Mouse (Mus musculus): Measurements from ENCODE around the gene Mto1.

Gene Mto1

GRCm38 (mm10) chr9:78447973-78448873, at the start of gene Mto1, which contains the start of gene Gm17324:
Gene Mto1 (plus strand): TSS chr9:78448208.
Gene Gm17324 (minus strand): TSS chr9:78448786.
- peak; percentile 86 to 87 for DNase-seq (ENCODE audit: low spot score in 2 of 2)

GRCm38 (mm10) chr9:78400570-78400969, 47.4 kb upstream of the Mto1 start:
- no peak for DNase-seq (ENCODE audit: low spot score in 2 of 2)

GRCm38 (mm10) chr9:78401596-78401995, 46.4 kb upstream of the Mto1 start:
- no peak for DNase-seq (ENCODE audit: low spot score in 2 of 2)

GRCm38 (mm10) chr9:78427362-78427781, 20.6 kb upstream of the Mto1 start:
- DNase-seq (ENCODE audit: low spot score in 2 of 2) = no peak

GRCm38 (mm10) chr9:78428185-78428584, 19.8 kb upstream of the Mto1 start:
- DNase-seq (ENCODE audit: low spot score in 2 of 2) = no peak

- no peak for DNase-seq (ENCODE audit: low spot score in 2 of 2)
Observed at GRCm38 (mm10) chr9:78428870-78429432, 19.1 kb upstream of the Mto1 start.

GRCm38 (mm10) chr9:78429551-78429950, 18.5 kb upstream of the Mto1 start:
- no peak for DNase-seq (ENCODE audit: low spot score in 2 of 2)

- DNase-seq (ENCODE audit: low spot score in 2 of 2) = no peak
Observed at GRCm38 (mm10) chr9:78430486-78430885, 17.5 kb upstream of the Mto1 start.

GRCm38 (mm10) chr9:78432471-78432870, 15.5 kb upstream of the Mto1 start:
- no peak for DNase-seq (ENCODE audit: low spot score in 2 of 2)

GRCm38 (mm10) chr9:78439426-78439825, 8.6 kb upstream of the Mto1 start:
- DNase-seq (ENCODE audit: low spot score in 2 of 2) = no peak

- no peak for DNase-seq (ENCODE audit: low spot score in 2 of 2)
Observed at GRCm38 (mm10) chr9:78442237-78442578, 5.8 kb upstream of the Mto1 start.

GRCm38 (mm10) chr9:78442579-78443392, 5.2 kb upstream of the Mto1 start, which contains the start of gene Cgas:
Gene Cgas (minus strand): TSS chr9:78443237.
- DNase-seq (ENCODE audit: low spot score in 2 of 2) = peak; percentile 10 to 21

GRCm38 (mm10) chr9:78447606-78447972, 419 bp upstream of the Mto1 start:
- no peak for DNase-seq (ENCODE audit: low spot score in 2 of 2)

- DNase-seq (ENCODE audit: low spot score in 2 of 2) = no peak
Observed at GRCm38 (mm10) chr9:78450404-78450803, 2.4 kb downstream of the Mto1 start.

GRCm38 (mm10) chr9:78451382-78451781, 3.4 kb downstream of the Mto1 start:
- no peak for DNase-seq (ENCODE audit: low spot score in 2 of 2)

- DNase-seq (ENCODE audit: low spot score in 2 of 2) = no peak
Observed at GRCm38 (mm10) chr9:78457026-78457425, 9.0 kb downstream of the Mto1 start.

- DNase-seq (ENCODE audit: low spot score in 2 of 2) = no peak
Observed at GRCm38 (mm10) chr9:78463337-78463736, 15.3 kb downstream of the Mto1 start.

- no peak for DNase-seq (ENCODE audit: low spot score in 2 of 2)
Observed at GRCm38 (mm10) chr9:78465725-78466124, 17.7 kb downstream of the Mto1 start.

GRCm38 (mm10) chr9:78473588-78473987, 25.6 kb downstream of the Mto1 start:
- DNase-seq (ENCODE audit: low spot score in 2 of 2) = no peak

- no peak for DNase-seq (ENCODE audit: low spot score in 2 of 2)
Observed at GRCm38 (mm10) chr9:78474270-78474669, 26.3 kb downstream of the Mto1 start.

- DNase-seq (ENCODE audit: low spot score in 2 of 2) = no peak
Observed at GRCm38 (mm10) chr9:78474771-78475382, 26.9 kb downstream of the Mto1 start.

- DNase-seq (ENCODE audit: low spot score in 2 of 2) = no peak
Observed at GRCm38 (mm10) chr9:78475383-78475780, 27.4 kb downstream of the Mto1 start.

All from right cerebral cortex, adult 2 months (tissue).